ENCODE assay signal across 11 mouse cellular contexts in genomic region chr3:57505991-57506390, GRCm38 (mm10).
DNase-seq lines count a peak whose midpoint lies in the region; ATAC-seq and TF ChIP-seq lines count a peak whose summit lies in the region.
"Had no signal": no experiment of that assay in that cellular context is flagged by ENCODE, and none has a peak within 500 bp of the region (broad histone marks: within the 10 kb centered on the region; RNA-seq: fewer than 3 reads in every experiment).

No protein-coding gene starts in this region.

- no peaks in the 10 kb centered on the region for H3K9me3 ChIP-seq in liver, embryonic 11.5 days (ENCODE audit: control insufficient read depth, low read length)
- H3K9me3 ChIP-seq in forebrain, embryonic 10.5 days = no peaks in the 10 kb centered on the region

- H3K4me3 ChIP-seq in liver, adult 2 months (ENCODE audit: insufficient read depth, low read depth, low read length) = no peak overlapping the region
- no peak overlapping the region for H3K4me3 ChIP-seq in liver, embryonic 11.5 days (ENCODE audit: low read depth, low read length)
- no peak overlapping the region for H3K4me3 ChIP-seq in forebrain, embryonic 10.5 days
- H3K4me3 ChIP-seq: left cerebral cortex, adult 2 months had no signal

- H3K9ac ChIP-seq in liver, adult 2 months (ENCODE audit: low read depth, low read length) = no peak overlapping the region
- H3K9ac ChIP-seq in liver, embryonic 11.5 days (ENCODE audit: low read depth, low read length) = no peak overlapping the region
- H3K9ac ChIP-seq: lung, embryonic 14.5 days had no signal

- no peak overlapping the region for H3K27ac ChIP-seq in liver, adult 2 months (replicated peaks; ENCODE audit: insufficient read depth, low read depth, low read length)
- no peak overlapping the region for H3K27ac ChIP-seq in liver, embryonic 11.5 days (ENCODE audit: low read depth, low read length)
- H3K27ac ChIP-seq in forebrain, embryonic 10.5 days = no peak overlapping the region
- H3K27ac ChIP-seq: left cerebral cortex, adult 2 months had no signal

- no peaks in the 10 kb centered on the region for H3K36me3 ChIP-seq in liver, adult 2 months (ENCODE audit: control insufficient read depth, insufficient read depth, low read length)
- no peaks in the 10 kb centered on the region for H3K36me3 ChIP-seq in liver, embryonic 11.5 days (ENCODE audit: control insufficient read depth, insufficient read depth, low read length)
- peaks cover 3% of the 10 kb centered on the region; the same call in 1 of the 2 replicates for H3K36me3 ChIP-seq in forebrain, embryonic 10.5 days (replicated peaks)

- ATAC-seq in cerebellum, adult (ENCODE audit: insufficient number of reproducible peaks, low FRiP score, low TSS enrichment) = no peak
- no peak for ATAC-seq in liver, embryonic 11.5 days (replicated peaks; ENCODE audit: low FRiP score)

- no peaks in the 10 kb centered on the region for H3K27me3 ChIP-seq in liver, adult 2 months (ENCODE audit: control insufficient read depth, insufficient read depth, low read length)
- no peaks in the 10 kb centered on the region for H3K27me3 ChIP-seq in liver, embryonic 11.5 days (replicated peaks; ENCODE audit: control insufficient read depth, insufficient read depth, low read length)
- no peaks in the 10 kb centered on the region for H3K27me3 ChIP-seq in forebrain, embryonic 10.5 days (ENCODE audit: poor library complexity, severe bottlenecking)

- H3K79me2 ChIP-seq in liver, adult 2 months (ENCODE audit: control insufficient read depth, insufficient read depth, low read length) = peaks cover 8% of the 10 kb centered on the region

- no peaks in the 10 kb centered on the region; the same call in none of the 2 replicates for H3K4me1 ChIP-seq in liver, adult 2 months (ENCODE audit: control insufficient read depth, insufficient read depth, low read length)
- no peaks in the 10 kb centered on the region for H3K4me1 ChIP-seq in liver, embryonic 11.5 days (replicated peaks; ENCODE audit: control insufficient read depth, insufficient read depth, low read length)
- H3K4me1 ChIP-seq in forebrain, embryonic 10.5 days = peaks cover 11% of the 10 kb centered on the region

- TF ChIP-seq POLR2A in liver, adult 2 months (IDR thresholded peaks at IDR 0.05; ENCODE audit: extremely low read depth, insufficient read depth, low read length) = no peak

- H3K4me2 ChIP-seq in liver, embryonic 11.5 days = no peak overlapping the region
- H3K4me2 ChIP-seq: lung, embryonic 14.5 days had no signal

- DNase-seq in cerebellum, adult 18-20 months = peak; percentile 3 to 5
- DNase-seq in liver, adult 2 months (ENCODE audit: extremely low read depth, low read depth, low spot score) = peak; percentile 48
- no peak for DNase-seq in liver, embryonic 11.5 days (ENCODE audit: low spot score)
- DNase-seq in gastrocnemius, adult 8-10 months (ENCODE audit: low spot score in 2 of 2) = peak; percentile 45 to 63
- DNase-seq in kidney, postnatal 14 days = peak; percentile 32
- no peak for DNase-seq in forebrain, embryonic 10.5 days (ENCODE audit: extremely low spot score, low spot score)
- DNase-seq in left cerebral cortex, adult 8-10 months (ENCODE audit: low spot score in 2 of 2) = no peak
- DNase-seq: B cell, adult 2 months; lung, embryonic 14.5 days had no signal

- no peak for TF ChIP-seq CTCF in liver, adult 2 months (IDR thresholded peaks at IDR 0.05; ENCODE audit: low read depth, low read length)

- WGBS in liver, adult 2 months = 54% methylated on average over 10 of the region's 10 CpGs
- WGBS in liver, embryonic 11.5 days = 83% methylated on average over 10 of the region's 10 CpGs
- WGBS in forebrain, embryonic 10.5 days = 93% methylated on average over 10 of the region's 10 CpGs

Comparison
In these comparisons a context has a peak if more than half of its experiments do, and no peak if none do; other contexts are left out.
1. DNase-seq: peak in cerebellum, adult 18-20 months (2 of 2), liver, adult 2 months (single experiment), gastrocnemius, adult 8-10 months (2 of 2) and kidney, postnatal 14 days (single experiment); none in liver, embryonic 11.5 days (single experiment), forebrain, embryonic 10.5 days (single experiment) and left cerebral cortex, adult 8-10 months (0 of 2).